In genomic region chr7:101443093-101443492, GRCm38 (mm10) we compare ENCODE assay signal across 17 mouse cellular contexts. TPM values are rescaled to one million over a fixed set of nuclear protein-coding genes. Genes with fewer than 3 reads are reported as not detected.
"Had no signal": no experiment of that assay in that cellular context is flagged by ENCODE, and none has a peak within 500 bp of the region (broad histone marks: within the 10 kb centered on the region; RNA-seq: fewer than 3 reads in every experiment).

No protein-coding gene starts in this region.

- H3K4me2 ChIP-seq: kidney, embryonic 15.5 days; limb, embryonic 15.5 days; liver, embryonic 12.5 days; lung, embryonic 14.5 days; midbrain, embryonic 12.5 days had no signal

- H3K27ac ChIP-seq: kidney, embryonic 15.5 days; limb, embryonic 15.5 days; liver, embryonic 12.5 days; midbrain, embryonic 12.5 days had no signal

- H3K4me1 ChIP-seq: kidney, embryonic 15.5 days; limb, embryonic 15.5 days; liver, embryonic 12.5 days had no signal

- ATAC-seq: liver, embryonic 12.5 days had no signal

- H3K4me3 ChIP-seq: kidney, embryonic 15.5 days; limb, embryonic 15.5 days; liver, embryonic 12.5 days; midbrain, embryonic 12.5 days had no signal

- H3K9ac ChIP-seq: kidney, embryonic 15.5 days; limb, embryonic 15.5 days; liver, embryonic 12.5 days; lung, embryonic 14.5 days; midbrain, embryonic 12.5 days had no signal

- H3K27me3 ChIP-seq: kidney, embryonic 15.5 days had no signal

- H3K9me3 ChIP-seq: kidney, embryonic 15.5 days; limb, embryonic 15.5 days; liver, embryonic 12.5 days; midbrain, embryonic 12.5 days had no signal

- DNase-seq: kidney, postnatal 14 days; layer of hippocampus, adult 9-11 months; layer of hippocampus, postnatal 36 days; lung, embryonic 14.5 days; lung, postnatal 10 days; lung, postnatal 4 days; right cerebral cortex, postnatal 4 days; spleen, adult 18-20 months; thymus, adult 18-20 months; thymus, postnatal 14 days had no signal

- H3K36me3 ChIP-seq: kidney, embryonic 15.5 days; limb, embryonic 15.5 days; liver, embryonic 12.5 days; midbrain, embryonic 12.5 days had no signal

RNA-seq across cellular contexts. Expression of gene Gm45837, which starts 32.4 kb away (rescaled TPM):
- total RNA-seq: left cerebral cortex, postnatal 25 days had no signal
- polyA plus RNA-seq: large intestine, adult 2 months; liver, embryonic 12.5 days; lung, embryonic 14.5 days; midbrain, embryonic 12.5 days; neural tube, embryonic 11.5 days had no signal
